Mouse (Mus musculus) monocyte, adult 59 days (primary cell): ENCODE measurements around the gene Trappc2l. TPM values are rescaled to one million over a fixed set of nuclear protein-coding genes. Genes with fewer than 3 reads are reported as not detected.

Experiments used
- total RNA-seq, 2 experiments: library from RNA; stranded (reverse); gene quantifications; one replicate each; pipeline ENCODE4 v1.2.4; 2023

Trappc2l gene
- total RNA-seq = 10 to 100 TPM; 40.8 to 50.4 TPM

GRCm38 (mm10) chr8:122611295-122612133, at the start of gene Trappc2l, which contains the start of gene Galns:
Gene Trappc2l (plus strand): TSS chr8:122611640.
Gene Galns (minus strand): TSS chr8:122611463.

GRCm38 (mm10) chr8:122567361-122568108, 43.9 kb upstream of the Trappc2l start, which contains the start of gene Cdt1:
Gene Cdt1 (plus strand): TSS chr8:122568015.

GRCm38 (mm10) chr8:122576648-122577022, 34.8 kb upstream of the Trappc2l start, which contains the start of gene Aprt:
Gene Aprt (minus strand): TSS chr8:122576909.

GRCm38 (mm10) chr8:122622727-122623126, 11.3 kb downstream of the Trappc2l start, which contains the start of gene Pabpn1l:
Gene Pabpn1l (minus strand): TSS chr8:122622739.

Other genes with a start within 250 kb of the Trappc2l start
- gene Zc3h18, start 235.0 kb upstream of the Trappc2l start, total RNA-seq = 10 to 100 TPM; 73.0 to 84.4 TPM
- gene Il17c, start 189.6 kb upstream of the Trappc2l start, total RNA-seq = under 1 TPM in 1 of 2 experiments, not detected in 1; 0.73 TPM
- 100 to 1,000 TPM; 719 to 753 TPM for gene Cyba, start 178.7 kb upstream of the Trappc2l start, total RNA-seq
- gene Mvd, start 168.2 kb upstream of the Trappc2l start, total RNA-seq = 10 to 100 TPM; 27.0 to 27.9 TPM
- gene Snai3, start 150.9 kb upstream of the Trappc2l start, total RNA-seq = not detected
- gene Rnf166, start 135.6 kb upstream of the Trappc2l start, total RNA-seq = 10 to 100 TPM; 79.5 to 90.9 TPM
- gene Ctu2, start 135.5 kb upstream of the Trappc2l start, total RNA-seq = 10 to 100 TPM; 16.9 to 21.0 TPM
- 100 to 1,000 TPM; 125 to 127 TPM for gene Piezo1, start 60.3 kb upstream of the Trappc2l start, total RNA-seq
- gene Cdt1, start 43.6 kb upstream of the Trappc2l start, total RNA-seq = 10 to 100 TPM; 23.8 to 29.1 TPM
- 100 to 1,000 TPM; 142 to 157 TPM for gene Aprt, start 34.7 kb upstream of the Trappc2l start, total RNA-seq
- 10 to 100 TPM; 30.8 to 32.1 TPM for gene Galns, start 177 bp upstream of the Trappc2l start, total RNA-seq
- gene Pabpn1l, start 11.1 kb downstream of the Trappc2l start, total RNA-seq = under 1 TPM in 1 of 2 experiments, not detected in 1; 0.79 TPM
- 100 to 1,000 TPM; 133 to 179 TPM for gene Cbfa2t3, start 87.5 kb downstream of the Trappc2l start, total RNA-seq
- 1 to 10 TPM; 9.7 to 9.9 TPM for gene Acsf3, start 163.8 kb downstream of the Trappc2l start, total RNA-seq
- gene Cdh15, start 236.3 kb downstream of the Trappc2l start, total RNA-seq = not detected